Mouse (Mus musculus) retina, postnatal 1 day (tissue): ENCODE measurements around the gene Ccndbp1.
"Not testable (repeated sequence)": the region's sequence is repeated elsewhere in the genome, so short reads cannot be mapped to it uniquely, and the experiment has no call there.

Experiments
- DNase-seq: peaks from one replicate; pipeline ENCODE4 v3.0.0-alpha.2; 2012

The Ccndbp1 gene

GRCm38 (mm10) chr2:121007925-121008663 is at the start of gene Ccndbp1:
TSS of gene Ccndbp1 (plus strand) at chr2:121008403.
- peak; percentile 97 for DNase-seq

- no peak for DNase-seq
Measured at GRCm38 (mm10) chr2:120959363-120959762, 48.8 kb upstream of the Ccndbp1 start.

- no peak for DNase-seq
Measured at GRCm38 (mm10) chr2:120959827-120960226, 48.4 kb upstream of the Ccndbp1 start.

- DNase-seq = no peak
Measured at GRCm38 (mm10) chr2:120960261-120960660, 47.9 kb upstream of the Ccndbp1 start.

GRCm38 (mm10) chr2:120963110-120963509 is 45.1 kb upstream of the Ccndbp1 start:
- no peak for DNase-seq

GRCm38 (mm10) chr2:120965486-120965885 is 42.7 kb upstream of the Ccndbp1 start:
- DNase-seq = no peak

GRCm38 (mm10) chr2:120970045-120970539 is 38.1 kb upstream of the Ccndbp1 start:
- DNase-seq = no peak

- peak; percentile 95 for DNase-seq
Measured at GRCm38 (mm10) chr2:120970559-120971080, 37.6 kb upstream of the Ccndbp1 start, which contains the start of gene Ubr1. TSS of gene Ubr1 (minus strand) at chr2:120970715.

GRCm38 (mm10) chr2:120971766-120972165 is 36.4 kb upstream of the Ccndbp1 start:
- no peak for DNase-seq

GRCm38 (mm10) chr2:120972257-120972656 is 35.9 kb upstream of the Ccndbp1 start:
- DNase-seq = not testable (repeated sequence)

- DNase-seq = peak; percentile 16
Measured at GRCm38 (mm10) chr2:120972964-120973363, 35.2 kb upstream of the Ccndbp1 start.

GRCm38 (mm10) chr2:120976308-120976707 is 31.9 kb upstream of the Ccndbp1 start:
- peak; percentile 42 for DNase-seq

GRCm38 (mm10) chr2:120976990-120977925 is 30.9 kb upstream of the Ccndbp1 start, which contains the start of gene Tmem62:
TSS of gene Tmem62 (plus strand) at chr2:120977017.
- DNase-seq = peak; percentile 75

GRCm38 (mm10) chr2:120977926-120978692 is 30.1 kb upstream of the Ccndbp1 start:
- no peak for DNase-seq

GRCm38 (mm10) chr2:120978693-120979037 is 29.5 kb upstream of the Ccndbp1 start:
- peak; percentile 55 for DNase-seq

GRCm38 (mm10) chr2:120979819-120980218 is 28.4 kb upstream of the Ccndbp1 start:
- no peak for DNase-seq

- DNase-seq = no peak
Measured at GRCm38 (mm10) chr2:120980861-120981260, 27.3 kb upstream of the Ccndbp1 start.

GRCm38 (mm10) chr2:120983611-120984010 is 24.6 kb upstream of the Ccndbp1 start:
- no peak for DNase-seq

GRCm38 (mm10) chr2:120985241-120985640 is 23.0 kb upstream of the Ccndbp1 start:
- no peak for DNase-seq

- DNase-seq = no peak
Measured at GRCm38 (mm10) chr2:120991196-120991595, 17.0 kb upstream of the Ccndbp1 start.

GRCm38 (mm10) chr2:120996607-120997006 is 11.6 kb upstream of the Ccndbp1 start:
- not testable (repeated sequence) for DNase-seq

- no peak for DNase-seq
Measured at GRCm38 (mm10) chr2:120998863-120999262, 9.3 kb upstream of the Ccndbp1 start.
